Mouse (Mus musculus) ES-Bruce4 (cell line): ENCODE measurements around the gene Kitl. TPM values are rescaled to one million over a fixed set of nuclear protein-coding genes. Genes with fewer than 3 reads are reported as not detected.

Experiments used
- H3K27ac ChIP-seq: 2 replicates; pipeline ENCODE4 v1.5.1; 2012; ENCODE audit warnings: low read length, inconsistent platforms; ENCODE audit not compliant: insufficient read depth
- H3K27me3 ChIP-seq: 2 replicates; pipeline ENCODE4 v1.6.1; 2012; ENCODE audit warnings: mild to moderate bottlenecking, low read length, inconsistent platforms; ENCODE audit not compliant: control insufficient read depth, poor library complexity, insufficient read depth, severe bottlenecking
- H3K36me3 ChIP-seq: 2 replicates; pipeline ENCODE4 v1.6.1; 2012; ENCODE audit warnings: inconsistent platforms, mild to moderate bottlenecking, low read length, moderate library complexity; ENCODE audit not compliant: control insufficient read depth, poor library complexity, insufficient read depth, severe bottlenecking
- H3K4me1 ChIP-seq: one replicate; pipeline ENCODE4 v1.8.1; 2011; ENCODE audit warnings: low read length; ENCODE audit not compliant: control insufficient read depth, insufficient read depth
- H3K4me3 ChIP-seq: 2 replicates; pipeline ENCODE4 v1.5.1; 2011; ENCODE audit warnings: low read depth, mild to moderate bottlenecking, low read length
- H3K9ac ChIP-seq: 2 replicates; pipeline ENCODE4 v1.6.1; 2012; ENCODE audit warnings: low read depth, mild to moderate bottlenecking, inconsistent platforms; ENCODE audit not compliant: poor library complexity, severe bottlenecking
- H3K9me3 ChIP-seq: replicated peaks from 2 replicates; pipeline ENCODE4 v1.6.1; 2012; ENCODE audit warnings: mild to moderate bottlenecking, low read length, inconsistent platforms; ENCODE audit not compliant: control insufficient read depth, poor library complexity, insufficient read depth, severe bottlenecking
- CTCF ChIP-seq: IDR thresholded peaks from one replicate; pipeline ENCODE4 v1.8.1; 2011; ENCODE audit warnings: low read depth, low read length
- EP300 ChIP-seq: IDR thresholded peaks from 2 replicates; pipeline ENCODE4 v1.6.1; 2011; ENCODE audit warnings: low read depth, low read length; ENCODE audit not compliant: insufficient read depth
- POLR2A ChIP-seq: IDR thresholded peaks from one replicate; pipeline ENCODE4 v1.8.1; 2011; ENCODE audit warnings: low read length; ENCODE audit not compliant: insufficient read depth
- polyA plus RNA-seq: library from polyadenylated mRNA; stranded (reverse); fragments of >200 nt; gene quantifications from 2 replicates; pipeline ENCODE4 v1.2.4, GENCODE M21; 2011; ENCODE audit warnings: low read depth; ENCODE audit not compliant: missing spikeins, insufficient read depth, insufficient read length

Gene Kitl
- polyA plus RNA-seq, 1 experiment: 8.9 TPM

GRCm38 (mm10) chr10:100031631-100032030, 16.2 kb downstream of the Kitl start:
- Histone ChIP-seq H3K4me3 (no peak overlapping the region), H3K27ac (no peak overlapping the region), H3K36me3 (no peaks in the 10 kb centered on the region), H3K9me3 (no peaks in the 10 kb centered on the region), H3K9ac (no peak overlapping the region), H3K4me1 (no peaks in the 10 kb centered on the region), H3K27me3 (no peaks in the 10 kb centered on the region)
- TF ChIP-seq CTCF: no peak
- TF ChIP-seq EP300: no peak
- no peak for TF ChIP-seq POLR2A

- Histone ChIP-seq H3K36me3 (no peaks in the 10 kb centered on the region), H3K4me1 (no peaks in the 10 kb centered on the region), H3K9ac (no peak overlapping the region), H3K27ac (no peak overlapping the region), H3K9me3 (no peaks in the 10 kb centered on the region), H3K27me3 (no peaks in the 10 kb centered on the region), H3K4me3 (no peak overlapping the region)
- no peak for TF ChIP-seq EP300
- TF ChIP-seq POLR2A: no peak
- no peak for TF ChIP-seq CTCF
These were observed 17.1 kb downstream of the Kitl start for GRCm38 (mm10) chr10:100032566-100032965.

- H3K4me1 ChIP-seq: peaks cover 4% of the 10 kb centered on the region
- H3K9me3 ChIP-seq: no peaks in the 10 kb centered on the region
- H3K27ac ChIP-seq: no peak overlapping the region
- no peak for TF ChIP-seq CTCF
- TF ChIP-seq EP300: no peak
- TF ChIP-seq POLR2A: no peak
- no peaks in the 10 kb centered on the region for H3K27me3 ChIP-seq
- no peak overlapping the region for H3K9ac ChIP-seq
- no peak overlapping the region for H3K4me3 ChIP-seq
- no peaks in the 10 kb centered on the region for H3K36me3 ChIP-seq
These were observed 20.6 kb downstream of the Kitl start for GRCm38 (mm10) chr10:100036021-100036420.

DNA sequence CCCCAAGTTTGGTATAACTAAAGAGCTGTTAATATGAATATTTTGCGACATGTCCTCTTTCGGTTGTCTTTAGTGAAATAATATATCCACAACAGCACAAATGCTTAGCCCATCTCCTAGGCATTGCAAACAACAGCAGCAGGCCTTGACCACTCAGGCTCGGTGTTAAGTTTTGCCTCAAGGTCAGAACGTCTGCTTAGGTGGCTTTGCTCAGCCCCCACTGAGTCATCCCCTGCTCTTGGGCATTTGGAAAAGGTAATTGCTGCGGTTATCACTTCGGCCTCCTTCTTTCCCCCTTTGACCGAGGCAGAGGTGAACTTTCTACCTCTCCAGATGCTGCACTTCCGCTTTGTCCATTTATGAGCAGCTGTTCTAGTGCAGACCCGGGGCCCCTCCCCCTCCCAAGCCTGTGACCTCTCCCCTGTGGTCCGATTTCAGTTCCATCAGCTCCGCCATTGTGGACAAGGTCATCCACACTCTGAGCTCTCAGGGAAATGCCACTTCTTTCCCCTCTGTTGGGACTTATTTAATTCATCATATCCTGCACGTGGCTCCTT, 23.0 kb downstream of the Kitl start:
- Histone ChIP-seq H3K36me3 (no peaks in the 10 kb centered on the region), H3K9ac (no peak overlapping the region), H3K4me3 (no peak overlapping the region), H3K4me1 (peaks cover 4% of the 10 kb centered on the region), H3K9me3 (no peaks in the 10 kb centered on the region), H3K27ac (no peak overlapping the region), H3K27me3 (no peaks in the 10 kb centered on the region)
- TF ChIP-seq CTCF (no peak), POLR2A (no peak), EP300 (0 out of 2 replicates have a peak, but pooled peaks have one; percentile 56)

DNA sequence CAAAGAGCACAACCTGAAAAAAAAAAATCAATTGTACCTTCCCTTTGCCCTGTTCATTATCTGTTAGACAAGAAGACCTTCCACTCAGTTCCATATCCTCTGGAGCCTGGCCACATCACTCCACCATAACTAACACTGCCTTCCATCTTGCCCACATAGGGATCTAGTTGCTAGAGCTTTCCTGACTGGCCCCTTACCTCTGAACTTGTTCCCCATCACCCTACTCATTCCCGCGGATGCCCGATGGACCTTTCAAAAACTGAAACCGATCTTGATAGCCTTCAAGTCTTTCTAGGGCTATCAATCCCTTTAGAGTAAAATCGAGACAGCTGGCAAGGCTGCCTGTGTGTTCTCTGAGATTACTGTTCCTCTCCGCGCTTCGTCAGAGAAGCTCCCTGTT, 23.6 kb downstream of the Kitl start:
- Histone ChIP-seq H3K9ac (no peak overlapping the region), H3K4me1 (peaks cover 4% of the 10 kb centered on the region), H3K27ac (no peak overlapping the region), H3K36me3 (no peaks in the 10 kb centered on the region), H3K9me3 (no peaks in the 10 kb centered on the region), H3K4me3 (no peak overlapping the region), H3K27me3 (no peaks in the 10 kb centered on the region)
- TF ChIP-seq CTCF (no peak), POLR2A (no peak), EP300 (no peak)

- Histone ChIP-seq H3K4me1 (no peaks in the 10 kb centered on the region), H3K27me3 (no peaks in the 10 kb centered on the region), H3K36me3 (no peaks in the 10 kb centered on the region), H3K27ac (no peak overlapping the region), H3K4me3 (no peak overlapping the region), H3K9ac (no peak overlapping the region), H3K9me3 (no peaks in the 10 kb centered on the region)
- no peak for TF ChIP-seq CTCF
- no peak for TF ChIP-seq POLR2A
- no peak for TF ChIP-seq EP300
These were observed 28.3 kb downstream of the Kitl start for GRCm38 (mm10) chr10:100043748-100044147.
